Mouse (Mus musculus): ENCODE results near the gene BC005537. TPM values are rescaled to one million over a fixed set of nuclear protein-coding genes. Genes with fewer than 3 reads are reported as not detected.
A peak's percentile ranks its signal among the peaks of the same experiment; 100 is the strongest.

Gene BC005537
- polyA plus RNA-seq, 1 experiment = 21.6 TPM

GRCm38 (mm10) chr13:24799925-24800673 is 1.4 kb upstream of the BC005537 start:
- Histone ChIP-seq H3K4me1 (ENCODE audit: control insufficient read depth, insufficient read depth, insufficient read length, low read length) (peaks cover 2% of the 10 kb centered on the region; the same call in 1 of the 2 replicates), H3K4me3 (ENCODE audit: low read depth, low read length) (peak overlapping the region; percentile 70), H3K36me3 (ENCODE audit: control insufficient read depth, insufficient read depth, low read length) (peaks cover 3% of the 10 kb centered on the region; the same call in 1 of the 2 replicates), H3K27ac (ENCODE audit: insufficient read depth, low read depth, low read length) (peak overlapping the region; percentile 89), H3K27me3 (ENCODE audit: control insufficient read depth, insufficient read depth, low read length) (no peaks in the 10 kb centered on the region)
- TF ChIP-seq POLR2A (IDR thresholded peaks at IDR 0.05; ENCODE audit: low read depth, low read length) (no peak), CTCF (IDR thresholded peaks at IDR 0.05; ENCODE audit: extremely low read depth, insufficient read length, insufficient replicate concordance, low read depth, low read length) (no peak)
- WGBS = under 1% methylated on average over 31 of the region's 31 CpGs

- Histone ChIP-seq H3K4me3 (ENCODE audit: low read depth, low read length) (peak overlapping the region; percentile 72), H3K27ac (ENCODE audit: insufficient read depth, low read depth, low read length) (peak overlapping the region; percentile 93), H3K27me3 (ENCODE audit: control insufficient read depth, insufficient read depth, low read length) (no peaks in the 10 kb centered on the region), H3K36me3 (ENCODE audit: control insufficient read depth, insufficient read depth, low read length) (peaks cover 9% of the 10 kb centered on the region), H3K4me1 (ENCODE audit: control insufficient read depth, insufficient read depth, insufficient read length, low read length) (peaks cover 2% of the 10 kb centered on the region; the same call in 1 of the 2 replicates)
- under 1% methylated on average over 42 of the region's 42 CpGs for WGBS
- no peak for TF ChIP-seq CTCF (IDR thresholded peaks at IDR 0.05; ENCODE audit: extremely low read depth, insufficient read length, insufficient replicate concordance, low read depth, low read length)
- TF ChIP-seq POLR2A (IDR thresholded peaks at IDR 0.05; ENCODE audit: low read depth, low read length) = peak; percentile 99
Measured at GRCm38 (mm10) chr13:24800674-24801307, 666 bp upstream of the BC005537 start.

- Histone ChIP-seq H3K36me3 (ENCODE audit: control insufficient read depth, insufficient read depth, low read length) (peaks cover 18% of the 10 kb centered on the region), H3K27me3 (ENCODE audit: control insufficient read depth, insufficient read depth, low read length) (no peaks in the 10 kb centered on the region), H3K4me3 (ENCODE audit: low read depth, low read length) (peak overlapping the region; percentile 72), H3K27ac (ENCODE audit: insufficient read depth, low read depth, low read length) (peak overlapping the region; percentile 21; the same call in 1 of the 2 replicates), H3K4me1 (ENCODE audit: control insufficient read depth, insufficient read depth, insufficient read length, low read length) (peaks cover 4% of the 10 kb centered on the region; the same call in 1 of the 2 replicates)
- under 1% methylated on average over 26 of the region's 26 CpGs for WGBS
- TF ChIP-seq CTCF (IDR thresholded peaks at IDR 0.05; ENCODE audit: extremely low read depth, insufficient read length, insufficient replicate concordance, low read depth, low read length) = no peak
- TF ChIP-seq POLR2A (IDR thresholded peaks at IDR 0.05; ENCODE audit: low read depth, low read length) = no peak
Measured at GRCm38 (mm10) chr13:24802131-24802691, 754 bp downstream of the BC005537 start.

GRCm38 (mm10) chr13:24803196-24803595 is 1.7 kb downstream of the BC005537 start:
- WGBS = under 1% methylated on average over 2 of the region's 2 CpGs
- Histone ChIP-seq H3K27ac (ENCODE audit: insufficient read depth, low read depth, low read length) (no peak overlapping the region), H3K36me3 (ENCODE audit: control insufficient read depth, insufficient read depth, low read length) (peaks cover 21% of the 10 kb centered on the region), H3K4me1 (ENCODE audit: control insufficient read depth, insufficient read depth, insufficient read length, low read length) (peaks cover 4% of the 10 kb centered on the region; the same call in 1 of the 2 replicates), H3K4me3 (ENCODE audit: low read depth, low read length) (no peak overlapping the region), H3K27me3 (ENCODE audit: control insufficient read depth, insufficient read depth, low read length) (no peaks in the 10 kb centered on the region)
- no peak for TF ChIP-seq CTCF (IDR thresholded peaks at IDR 0.05; ENCODE audit: extremely low read depth, insufficient read length, insufficient replicate concordance, low read depth, low read length)
- TF ChIP-seq POLR2A (IDR thresholded peaks at IDR 0.05; ENCODE audit: low read depth, low read length) = no peak

GRCm38 (mm10) chr13:24806079-24806478 is 4.6 kb downstream of the BC005537 start:
- Histone ChIP-seq H3K4me3 (ENCODE audit: low read depth, low read length) (no peak overlapping the region), H3K36me3 (ENCODE audit: control insufficient read depth, insufficient read depth, low read length) (peaks cover 44% of the 10 kb centered on the region), H3K27me3 (ENCODE audit: control insufficient read depth, insufficient read depth, low read length) (no peaks in the 10 kb centered on the region), H3K4me1 (ENCODE audit: control insufficient read depth, insufficient read depth, insufficient read length, low read length) (peaks cover 4% of the 10 kb centered on the region; the same call in 1 of the 2 replicates), H3K27ac (ENCODE audit: insufficient read depth, low read depth, low read length) (no peak overlapping the region)
- TF ChIP-seq CTCF (IDR thresholded peaks at IDR 0.05; ENCODE audit: extremely low read depth, insufficient read length, insufficient replicate concordance, low read depth, low read length) (no peak), POLR2A (IDR thresholded peaks at IDR 0.05; ENCODE audit: low read depth, low read length) (no peak)

DNA sequence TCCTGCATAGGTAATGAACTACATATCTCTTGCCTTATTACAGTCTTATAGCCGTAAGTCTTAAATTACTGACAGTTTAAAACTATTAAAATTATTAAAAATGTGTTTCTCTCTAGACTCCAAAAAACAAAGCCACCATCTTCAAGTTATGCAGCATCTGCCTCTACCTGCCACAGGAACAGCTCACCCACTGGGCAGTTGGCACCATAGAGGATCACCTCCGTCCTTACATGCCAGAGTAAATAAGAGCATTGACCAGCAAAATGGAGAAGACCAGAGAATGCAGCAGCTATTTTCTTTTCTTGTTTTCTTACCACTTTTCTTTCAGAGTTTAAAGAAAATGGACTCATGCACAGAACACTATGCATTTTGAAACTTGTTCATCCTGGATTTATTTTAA is 11.1 kb downstream of the BC005537 start:
- H3K36me3 ChIP-seq (ENCODE audit: control insufficient read depth, insufficient read depth, low read length) = peaks cover 52% of the 10 kb centered on the region
- H3K4me3 ChIP-seq (ENCODE audit: low read depth, low read length) = no peak overlapping the region
- TF ChIP-seq CTCF (IDR thresholded peaks at IDR 0.05; ENCODE audit: extremely low read depth, insufficient read length, insufficient replicate concordance, low read depth, low read length) = no peak
- TF ChIP-seq POLR2A (IDR thresholded peaks at IDR 0.05; ENCODE audit: low read depth, low read length) = no peak
- no peaks in the 10 kb centered on the region for H3K27me3 ChIP-seq (ENCODE audit: control insufficient read depth, insufficient read depth, low read length)
- 91% methylated on average over 2 of the region's 2 CpGs for WGBS
- no peak overlapping the region for H3K27ac ChIP-seq (ENCODE audit: insufficient read depth, low read depth, low read length)
- no peaks in the 10 kb centered on the region for H3K4me1 ChIP-seq (ENCODE audit: control insufficient read depth, insufficient read depth, insufficient read length, low read length)

- Histone ChIP-seq H3K4me3 (ENCODE audit: low read depth, low read length) (no peak overlapping the region), H3K36me3 (ENCODE audit: control insufficient read depth, insufficient read depth, low read length) (peaks cover 41% of the 10 kb centered on the region), H3K27ac (ENCODE audit: insufficient read depth, low read depth, low read length) (no peak overlapping the region), H3K27me3 (ENCODE audit: control insufficient read depth, insufficient read depth, low read length) (no peaks in the 10 kb centered on the region), H3K4me1 (ENCODE audit: control insufficient read depth, insufficient read depth, insufficient read length, low read length) (peaks cover under 1% of the 10 kb centered on the region; the same call in 1 of the 2 replicates)
- WGBS = 70% methylated on average over 1 of the region's 1 CpGs
- TF ChIP-seq CTCF (IDR thresholded peaks at IDR 0.05; ENCODE audit: extremely low read depth, insufficient read length, insufficient replicate concordance, low read depth, low read length) (no peak), POLR2A (IDR thresholded peaks at IDR 0.05; ENCODE audit: low read depth, low read length) (no peak)
Measured at GRCm38 (mm10) chr13:24814616-24815015, 13.2 kb downstream of the BC005537 start.
